Mouse (Mus musculus) kidney, adult 18-20 months (tissue): ENCODE measurements at regions not wholly inside any gene's neighbourhood (a gene's known extent, or its start where the extent isn't known, plus 50 kb on each side); places are given as distances from the start of the nearest gene placed in this dataset.
A peak's percentile ranks its signal among the peaks of the same experiment; 100 is the strongest.

Experiments used
- DNase-seq: peaks from one replicate; pipeline ENCODE4 v3.0.0; 2021

- DNase-seq, result no peak
These were observed 283.4 kb downstream of the Rps24 start for GRCm38 (mm10) chr14:24770015-24770977.

- no peak for DNase-seq
These were observed 284.7 kb downstream of the Rps24 start for GRCm38 (mm10) chr14:24771663-24772062.

GRCm38 (mm10) chr14:24772129-24772528 lies 285.2 kb downstream of the Rps24 start:
- peak; percentile 31 for DNase-seq

GRCm38 (mm10) chr14:24778748-24779630 lies 292.1 kb downstream of the Rps24 start:
- DNase-seq, result peak; percentile 88

GRCm38 (mm10) chr14:24781674-24782073 lies 294.7 kb downstream of the Rps24 start:
- DNase-seq, result no peak

GRCm38 (mm10) chr14:24783889-24784288 lies 297.0 kb downstream of the Rps24 start:
- DNase-seq, result no peak

GRCm38 (mm10) chr14:24785452-24785851 lies 298.5 kb downstream of the Rps24 start:
- DNase-seq, result no peak

GRCm38 (mm10) chr14:24793375-24794285 lies 306.7 kb downstream of the Rps24 start:
- DNase-seq, result no peak

- DNase-seq, result no peak
These were observed 307.5 kb downstream of the Rps24 start for GRCm38 (mm10) chr14:24794359-24794845.

- DNase-seq, result no peak
These were observed 310.6 kb downstream of the Rps24 start for GRCm38 (mm10) chr14:24797494-24797893.

GRCm38 (mm10) chr14:24798066-24798465 lies 311.1 kb downstream of the Rps24 start:
- no peak for DNase-seq

- peak; percentile 23 for DNase-seq
These were observed 316.2 kb downstream of the Rps24 start for GRCm38 (mm10) chr14:24803001-24803655.

- no peak for DNase-seq
These were observed 320.1 kb downstream of the Rps24 start for GRCm38 (mm10) chr14:24807061-24807460.

- no peak for DNase-seq
These were observed 336.1 kb downstream of the Rps24 start for GRCm38 (mm10) chr14:24822876-24823567.

- DNase-seq, result no peak
These were observed 337.4 kb downstream of the Rps24 start for GRCm38 (mm10) chr14:24824351-24824750.

GRCm38 (mm10) chr14:24825722-24826386 lies 338.9 kb downstream of the Rps24 start:
- no peak for DNase-seq

- DNase-seq, result no peak
These were observed 339.8 kb downstream of the Rps24 start for GRCm38 (mm10) chr14:24826471-24827337.

GRCm38 (mm10) chr14:24827381-24828031 lies 340.6 kb downstream of the Rps24 start:
- no peak for DNase-seq

- no peak for DNase-seq
These were observed 342.1 kb downstream of the Rps24 start for GRCm38 (mm10) chr14:24829001-24829400.
